Mouse (Mus musculus): ENCODE results near the gene Cyp8b1. TPM values are rescaled to one million over a fixed set of nuclear protein-coding genes. Genes with fewer than 3 reads are reported as not detected.

Gene Cyp8b1
- polyA plus RNA-seq, 1 experiment from 2014 or later, result not detected

DNA sequence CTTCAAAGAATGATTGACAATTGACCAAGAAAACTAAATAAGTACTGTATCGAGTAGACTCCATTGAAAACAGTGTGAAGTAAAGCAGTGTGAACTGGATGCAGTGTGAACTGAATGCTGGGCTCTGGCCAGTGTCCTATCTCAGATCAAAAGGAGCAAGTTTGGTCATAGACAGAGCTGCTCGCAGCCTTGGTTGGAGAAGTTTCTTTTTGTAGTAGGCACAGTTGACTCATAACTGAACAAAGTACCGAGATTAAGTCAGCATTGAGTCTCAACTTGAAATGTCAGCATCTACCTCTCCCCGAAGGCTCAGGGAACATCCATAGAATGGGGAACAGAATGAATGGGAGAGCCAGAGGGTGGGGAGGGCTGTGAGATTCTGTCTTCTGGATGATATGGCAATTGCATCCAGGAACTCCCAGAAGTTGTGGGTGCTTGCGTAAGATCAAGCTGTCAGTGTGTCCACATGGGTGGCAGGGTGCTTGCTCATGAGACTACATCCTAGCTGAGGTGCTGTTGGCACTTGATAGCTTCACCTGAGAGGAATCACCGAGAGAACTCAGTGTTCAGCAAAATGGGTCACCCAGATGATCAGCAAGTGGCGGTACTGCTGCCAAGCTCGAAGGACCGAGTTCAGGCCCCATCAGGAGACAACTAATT is 8.9 kb upstream of the Cyp8b1 start:
- no peaks in the 10 kb centered on the region for H3K36me3 ChIP-seq (ENCODE audit: control insufficient read depth, insufficient read depth, low read length)
- no peak overlapping the region for H3K4me2 ChIP-seq
- DNase-seq (ENCODE audit: low spot score, missing footprints) (no peak), ATAC-seq (ENCODE audit: low FRiP score) (no peak)
- H3K9ac ChIP-seq (ENCODE audit: low read length), result no peak overlapping the region
- no peaks in the 10 kb centered on the region for H3K27me3 ChIP-seq (ENCODE audit: control insufficient read depth, insufficient read depth, low read length)
- no peak overlapping the region for H3K4me3 ChIP-seq (ENCODE audit: low read depth, low read length)
- 94% methylated on average over 9 of the region's 9 CpGs for WGBS
- no peaks in the 10 kb centered on the region for H3K4me1 ChIP-seq (ENCODE audit: control insufficient read depth, insufficient read depth, low read length)
- no peak overlapping the region for H3K27ac ChIP-seq (ENCODE audit: low read depth, low read length)
- H3K9me3 ChIP-seq (ENCODE audit: control insufficient read depth, low read length), result no peaks in the 10 kb centered on the region

DNA sequence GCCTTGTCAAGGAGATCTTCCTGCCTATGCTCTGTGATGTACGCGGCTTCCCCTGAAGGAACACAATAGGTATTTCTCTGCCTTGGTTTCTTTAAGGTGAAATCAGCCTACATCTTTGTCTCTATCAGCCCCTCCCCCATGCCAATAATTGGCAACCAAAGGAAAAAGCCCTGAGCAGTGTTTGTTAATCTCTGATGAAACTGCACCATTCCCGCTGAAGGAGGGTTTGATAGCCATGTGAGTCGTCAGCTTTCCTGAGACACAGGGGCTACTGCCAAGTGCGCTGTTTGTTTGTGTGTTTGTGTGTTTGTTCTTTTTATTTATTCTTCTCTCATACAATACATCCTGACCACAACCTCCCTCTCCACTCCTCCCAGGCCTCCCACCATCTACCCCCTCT is 7.8 kb upstream of the Cyp8b1 start:
- H3K36me3 ChIP-seq (ENCODE audit: control insufficient read depth, insufficient read depth, low read length), result no peaks in the 10 kb centered on the region
- H3K27me3 ChIP-seq (ENCODE audit: control insufficient read depth, insufficient read depth, low read length), result no peaks in the 10 kb centered on the region
- ATAC-seq (ENCODE audit: low FRiP score) (no peak), DNase-seq (ENCODE audit: low spot score, missing footprints) (no peak)
- no peak overlapping the region for H3K27ac ChIP-seq (ENCODE audit: low read depth, low read length)
- no peak overlapping the region for H3K9ac ChIP-seq (ENCODE audit: low read length)
- H3K9me3 ChIP-seq (ENCODE audit: control insufficient read depth, low read length), result no peaks in the 10 kb centered on the region
- no peak overlapping the region for H3K4me2 ChIP-seq
- WGBS, result 82% methylated on average over 5 of the region's 5 CpGs
- H3K4me1 ChIP-seq (ENCODE audit: control insufficient read depth, insufficient read depth, low read length), result no peaks in the 10 kb centered on the region
- H3K4me3 ChIP-seq (ENCODE audit: low read depth, low read length), result no peak overlapping the region

DNA sequence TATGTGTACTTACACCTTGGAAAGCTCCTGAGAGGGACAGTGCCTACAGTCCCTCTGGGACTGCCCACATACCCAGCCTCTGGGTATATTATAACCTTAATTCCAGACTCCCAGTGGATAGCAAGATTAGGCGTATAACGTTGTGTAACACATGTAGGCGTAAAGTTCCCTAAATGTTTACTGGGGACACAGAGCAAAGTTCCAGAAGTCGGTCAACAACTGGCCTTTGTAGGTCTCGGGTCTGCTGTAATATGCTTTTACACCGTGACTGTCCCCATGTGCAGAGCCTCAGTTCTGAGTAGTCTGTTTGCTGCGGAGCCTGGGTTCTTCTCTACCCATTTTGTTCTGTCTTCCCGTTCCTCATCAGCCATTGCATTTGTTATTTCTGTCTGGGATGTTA is 7.3 kb upstream of the Cyp8b1 start:
- DNase-seq (ENCODE audit: low spot score, missing footprints) (no peak), ATAC-seq (ENCODE audit: low FRiP score) (no peak)
- no peak overlapping the region for H3K27ac ChIP-seq (ENCODE audit: low read depth, low read length)
- no peak overlapping the region for H3K9ac ChIP-seq (ENCODE audit: low read length)
- no peaks in the 10 kb centered on the region for H3K9me3 ChIP-seq (ENCODE audit: control insufficient read depth, low read length)
- H3K4me2 ChIP-seq, result no peak overlapping the region
- H3K4me1 ChIP-seq (ENCODE audit: control insufficient read depth, insufficient read depth, low read length), result no peaks in the 10 kb centered on the region
- no peaks in the 10 kb centered on the region for H3K36me3 ChIP-seq (ENCODE audit: control insufficient read depth, insufficient read depth, low read length)
- H3K4me3 ChIP-seq (ENCODE audit: low read depth, low read length), result no peak overlapping the region
- H3K27me3 ChIP-seq (ENCODE audit: control insufficient read depth, insufficient read depth, low read length), result no peaks in the 10 kb centered on the region
- 91% methylated on average over 8 of the region's 8 CpGs for WGBS

DNA sequence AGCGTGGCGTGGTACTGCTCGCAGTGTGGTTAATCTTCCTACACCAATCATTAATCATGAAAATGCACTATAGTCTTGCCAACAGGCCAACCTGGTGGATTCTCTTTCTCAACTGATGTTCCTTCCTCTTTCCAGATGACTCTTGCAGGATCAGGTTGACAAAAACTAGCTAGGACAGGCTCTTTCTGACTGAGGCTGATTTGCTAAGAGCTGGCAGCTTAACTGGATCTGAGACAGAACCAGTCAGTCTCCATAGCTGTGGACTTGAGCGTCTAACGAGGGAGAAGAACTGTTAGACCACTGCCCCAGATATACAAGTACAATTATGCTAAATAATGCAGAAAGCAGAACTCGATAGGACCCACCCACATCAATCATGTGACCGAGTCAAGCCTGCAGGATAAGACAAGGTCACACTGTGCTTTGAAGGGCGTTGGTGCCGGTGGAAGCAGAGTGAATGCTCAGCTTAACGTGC is 3.0 kb upstream of the Cyp8b1 start:
- no peaks in the 10 kb centered on the region for H3K36me3 ChIP-seq (ENCODE audit: control insufficient read depth, insufficient read depth, low read length)
- H3K4me3 ChIP-seq (ENCODE audit: low read depth, low read length), result no peak overlapping the region
- no peak for ATAC-seq (ENCODE audit: low FRiP score)
- no peak overlapping the region for H3K27ac ChIP-seq (ENCODE audit: low read depth, low read length)
- H3K27me3 ChIP-seq (ENCODE audit: control insufficient read depth, insufficient read depth, low read length), result no peaks in the 10 kb centered on the region
- no peak overlapping the region for H3K4me2 ChIP-seq
- DNase-seq (ENCODE audit: low spot score, missing footprints), result no peak
- no peak overlapping the region for H3K9ac ChIP-seq (ENCODE audit: low read length)
- H3K9me3 ChIP-seq (ENCODE audit: control insufficient read depth, low read length), result no peaks in the 10 kb centered on the region
- no peaks in the 10 kb centered on the region for H3K4me1 ChIP-seq (ENCODE audit: control insufficient read depth, insufficient read depth, low read length)
- WGBS, result 85% methylated on average over 10 of the region's 10 CpGs

DNA sequence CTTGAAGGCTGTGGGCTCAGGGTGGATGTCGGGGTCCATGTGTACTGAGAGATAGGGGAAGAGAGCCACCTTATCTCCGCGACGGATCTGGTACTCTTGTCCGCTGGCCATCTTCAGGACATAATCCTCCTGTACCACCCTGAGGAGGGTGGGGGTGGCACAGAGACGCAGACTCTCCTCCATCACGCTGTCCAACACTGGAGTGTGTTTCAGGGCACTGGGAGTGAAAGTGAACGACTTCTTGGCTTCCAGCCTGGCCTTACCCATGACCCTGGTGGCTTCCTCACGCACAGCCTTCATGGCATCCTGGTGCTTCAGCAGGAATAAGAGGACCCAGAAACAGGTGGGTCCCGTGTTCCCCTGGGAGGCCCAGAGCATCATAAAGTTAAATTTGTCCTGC is 1.0 kb downstream of the Cyp8b1 start:
- Histone ChIP-seq H3K27ac (ENCODE audit: low read depth, low read length) (no peak overlapping the region), H3K9me3 (ENCODE audit: control insufficient read depth, low read length) (no peaks in the 10 kb centered on the region), H3K27me3 (ENCODE audit: control insufficient read depth, insufficient read depth, low read length) (no peaks in the 10 kb centered on the region), H3K4me3 (ENCODE audit: low read depth, low read length) (no peak overlapping the region), H3K36me3 (ENCODE audit: control insufficient read depth, insufficient read depth, low read length) (no peaks in the 10 kb centered on the region), H3K9ac (ENCODE audit: low read length) (no peak overlapping the region), H3K4me1 (ENCODE audit: control insufficient read depth, insufficient read depth, low read length) (no peaks in the 10 kb centered on the region), H3K4me2 (no peak overlapping the region)
- ATAC-seq (ENCODE audit: low FRiP score) (no peak), DNase-seq (ENCODE audit: low spot score, missing footprints) (no peak)
- 87% methylated on average over 10 of the region's 10 CpGs for WGBS

DNA sequence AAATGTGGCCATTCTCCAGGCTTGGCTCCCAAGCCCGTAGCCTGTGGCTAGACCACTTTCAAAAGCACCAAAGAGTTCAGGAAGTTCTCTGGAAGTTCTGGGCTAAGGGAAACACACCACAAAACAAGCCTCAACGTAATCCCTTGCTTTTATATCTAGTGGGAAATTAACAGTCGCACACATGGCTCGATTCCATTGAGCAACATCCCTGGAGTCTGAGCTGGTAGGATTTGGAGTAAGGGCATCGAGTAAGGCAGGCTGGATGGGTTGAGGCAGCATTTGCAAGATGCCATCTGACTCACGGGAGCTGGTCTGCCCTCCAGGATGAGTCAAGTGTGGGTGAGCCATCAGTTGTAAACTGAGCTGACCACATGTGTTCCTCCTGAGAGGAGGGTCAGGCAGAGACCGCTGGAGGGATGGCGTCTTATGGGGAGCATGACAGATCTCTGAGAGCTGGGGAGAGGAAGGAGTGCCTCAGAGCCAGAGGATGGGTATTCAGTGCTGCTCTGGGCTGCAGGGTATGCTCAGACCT is 1.8 kb downstream of the Cyp8b1 start:
- ATAC-seq (ENCODE audit: low FRiP score) (no peak), DNase-seq (ENCODE audit: low spot score, missing footprints) (no peak)
- H3K27me3 ChIP-seq (ENCODE audit: control insufficient read depth, insufficient read depth, low read length), result no peaks in the 10 kb centered on the region
- 82% methylated on average over 8 of the region's 8 CpGs for WGBS
- H3K9ac ChIP-seq (ENCODE audit: low read length), result no peak overlapping the region
- no peaks in the 10 kb centered on the region for H3K9me3 ChIP-seq (ENCODE audit: control insufficient read depth, low read length)
- H3K4me1 ChIP-seq (ENCODE audit: control insufficient read depth, insufficient read depth, low read length), result no peaks in the 10 kb centered on the region
- no peak overlapping the region for H3K4me2 ChIP-seq
- no peak overlapping the region for H3K27ac ChIP-seq (ENCODE audit: low read depth, low read length)
- no peak overlapping the region for H3K4me3 ChIP-seq (ENCODE audit: low read depth, low read length)
- no peaks in the 10 kb centered on the region for H3K36me3 ChIP-seq (ENCODE audit: control insufficient read depth, insufficient read depth, low read length)

DNA sequence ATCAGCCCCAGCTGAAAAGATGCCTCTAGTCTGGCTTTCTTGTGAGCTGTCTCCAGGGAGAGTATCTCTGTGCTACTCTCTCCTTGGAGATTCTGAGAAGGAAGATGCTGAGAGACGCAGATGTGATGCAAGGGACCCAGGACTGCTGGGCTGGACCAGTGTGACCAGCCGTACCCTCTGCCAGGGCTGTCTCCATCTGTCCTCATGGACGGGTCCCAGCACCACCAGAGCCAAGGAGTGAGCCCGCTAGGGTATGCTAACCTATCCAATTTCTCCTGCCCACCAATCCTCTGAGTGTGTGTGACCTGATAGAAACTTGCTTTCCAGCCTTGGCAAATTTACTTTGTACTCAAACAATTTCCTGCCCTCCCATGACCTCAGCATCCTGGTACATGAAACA is 3.3 kb downstream of the Cyp8b1 start:
- no peaks in the 10 kb centered on the region for H3K9me3 ChIP-seq (ENCODE audit: control insufficient read depth, low read length)
- ATAC-seq (ENCODE audit: low FRiP score) (no peak), DNase-seq (ENCODE audit: low spot score, missing footprints) (no peak)
- no peaks in the 10 kb centered on the region for H3K36me3 ChIP-seq (ENCODE audit: control insufficient read depth, insufficient read depth, low read length)
- no peak overlapping the region for H3K27ac ChIP-seq (ENCODE audit: low read depth, low read length)
- no peak overlapping the region for H3K4me3 ChIP-seq (ENCODE audit: low read depth, low read length)
- H3K4me1 ChIP-seq (ENCODE audit: control insufficient read depth, insufficient read depth, low read length), result no peaks in the 10 kb centered on the region
- 89% methylated on average over 4 of the region's 4 CpGs for WGBS
- H3K9ac ChIP-seq (ENCODE audit: low read length), result no peak overlapping the region
- no peaks in the 10 kb centered on the region for H3K27me3 ChIP-seq (ENCODE audit: control insufficient read depth, insufficient read depth, low read length)
- H3K4me2 ChIP-seq, result no peak overlapping the region

DNA sequence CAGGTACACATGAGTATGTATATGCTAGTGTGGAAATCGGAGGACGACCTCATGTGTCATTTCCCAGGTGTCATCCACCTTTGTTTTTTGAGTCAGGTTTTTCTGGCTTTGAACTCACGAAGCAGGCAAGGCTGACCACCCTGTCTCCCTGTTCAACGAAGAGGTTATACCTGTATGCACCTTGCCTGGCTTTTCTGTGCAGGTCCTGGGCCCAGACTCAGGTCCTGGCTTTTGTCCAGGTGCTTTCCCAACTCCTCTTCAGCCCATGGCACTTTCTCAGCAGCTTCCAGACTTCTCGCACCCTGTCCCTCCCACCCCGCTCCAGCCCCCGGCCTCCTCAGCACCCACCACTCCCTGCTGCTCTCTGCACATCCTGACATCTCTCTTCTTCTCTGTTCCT is 4.9 kb downstream of the Cyp8b1 start:
- H3K27ac ChIP-seq (ENCODE audit: low read depth, low read length), result no peak overlapping the region
- no peaks in the 10 kb centered on the region for H3K36me3 ChIP-seq (ENCODE audit: control insufficient read depth, insufficient read depth, low read length)
- ATAC-seq (ENCODE audit: low FRiP score) (no peak), DNase-seq (ENCODE audit: low spot score, missing footprints) (no peak)
- H3K9ac ChIP-seq (ENCODE audit: low read length), result no peak overlapping the region
- H3K27me3 ChIP-seq (ENCODE audit: control insufficient read depth, insufficient read depth, low read length), result no peaks in the 10 kb centered on the region
- no peaks in the 10 kb centered on the region for H3K4me1 ChIP-seq (ENCODE audit: control insufficient read depth, insufficient read depth, low read length)
- H3K4me2 ChIP-seq, result no peak overlapping the region
- no peak overlapping the region for H3K4me3 ChIP-seq (ENCODE audit: low read depth, low read length)
- H3K9me3 ChIP-seq (ENCODE audit: control insufficient read depth, low read length), result no peaks in the 10 kb centered on the region
- WGBS, result 91% methylated on average over 7 of the region's 7 CpGs

DNA sequence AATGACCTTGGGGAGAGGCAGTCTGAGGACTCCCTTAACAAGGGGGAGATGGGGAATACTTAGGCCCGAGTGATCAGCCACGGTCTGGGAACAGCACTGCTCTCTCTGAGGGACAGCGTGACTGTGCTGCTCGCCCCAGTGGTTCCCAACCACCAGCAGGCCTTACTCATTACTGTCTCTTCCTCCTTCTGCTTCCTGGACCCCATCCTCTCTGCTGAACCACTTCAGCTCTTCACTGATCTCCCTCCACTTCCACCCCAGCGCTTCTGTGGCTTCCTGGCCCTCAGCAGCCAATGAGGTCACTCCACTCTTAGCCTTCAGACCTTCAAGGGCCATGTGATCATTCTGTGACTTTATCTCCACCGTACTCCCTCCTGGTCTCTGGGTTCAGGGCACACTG is 6.5 kb downstream of the Cyp8b1 start:
- Histone ChIP-seq H3K9ac (ENCODE audit: low read length) (no peak overlapping the region), H3K4me3 (ENCODE audit: low read depth, low read length) (no peak overlapping the region), H3K36me3 (ENCODE audit: control insufficient read depth, insufficient read depth, low read length) (no peaks in the 10 kb centered on the region), H3K9me3 (ENCODE audit: control insufficient read depth, low read length) (no peaks in the 10 kb centered on the region), H3K27me3 (ENCODE audit: control insufficient read depth, insufficient read depth, low read length) (no peaks in the 10 kb centered on the region), H3K27ac (ENCODE audit: low read depth, low read length) (no peak overlapping the region), H3K4me1 (ENCODE audit: control insufficient read depth, insufficient read depth, low read length) (no peaks in the 10 kb centered on the region), H3K4me2 (no peak overlapping the region)
- ATAC-seq (ENCODE audit: low FRiP score) (no peak), DNase-seq (ENCODE audit: low spot score, missing footprints) (no peak)
- 81% methylated on average over 6 of the region's 6 CpGs for WGBS
